Mouse (Mus musculus): ENCODE data around the gene Rictor. TPM values are rescaled to one million over a fixed set of nuclear protein-coding genes. Genes with fewer than 3 reads are reported as not detected.
"Not testable (repeated sequence)": the region's sequence is repeated elsewhere in the genome, so short reads cannot be mapped to it uniquely, and the experiment has no call there.

The Rictor gene
- polyA plus RNA-seq, 1 experiment from 2014 or later = 13.5 TPM

GRCm38 (mm10) chr15:6743723-6744122 lies 35.5 kb downstream of the Rictor start:
- no peak for ATAC-seq
- no peak overlapping the region for H3K4me2 ChIP-seq (replicated peaks; ENCODE audit: low read depth)
- no peaks in the 10 kb centered on the region for H3K9me3 ChIP-seq (ENCODE audit: control insufficient read depth)
- H3K27me3 ChIP-seq (replicated peaks; ENCODE audit: control insufficient read depth, insufficient read depth, low read length) = no peaks in the 10 kb centered on the region
- H3K9ac ChIP-seq (ENCODE audit: low read depth, low read length) = no peak overlapping the region
- H3K4me3 ChIP-seq (ENCODE audit: low read depth, low read length) = no peak overlapping the region
- peaks cover 27% of the 10 kb centered on the region for H3K36me3 ChIP-seq (ENCODE audit: control insufficient read depth, insufficient read depth)
- no peak for TF ChIP-seq CTCF (IDR thresholded peaks at IDR 0.05; ENCODE audit: low read depth)
- no peak overlapping the region for H3K27ac ChIP-seq (ENCODE audit: low read depth, low read length)
- 36% methylated on average over 8 of the region's 8 CpGs for WGBS
- no peaks in the 10 kb centered on the region for H3K4me1 ChIP-seq (replicated peaks; ENCODE audit: control insufficient read depth, insufficient read depth, low read length)

GRCm38 (mm10) chr15:6746301-6746983 lies 38.3 kb downstream of the Rictor start:
- peaks cover 17% of the 10 kb centered on the region; the same call in 1 of the 2 replicates for H3K36me3 ChIP-seq (ENCODE audit: control insufficient read depth, insufficient read depth)
- H3K4me3 ChIP-seq (ENCODE audit: low read depth, low read length); H3K4me1 ChIP-seq (replicated peaks; ENCODE audit: control insufficient read depth, insufficient read depth, low read length); H3K9ac ChIP-seq (ENCODE audit: low read depth, low read length); H3K9me3 ChIP-seq (ENCODE audit: control insufficient read depth); ATAC-seq; H3K27ac ChIP-seq (ENCODE audit: low read depth, low read length); H3K27me3 ChIP-seq (replicated peaks; ENCODE audit: control insufficient read depth, insufficient read depth, low read length); H3K4me2 ChIP-seq (replicated peaks; ENCODE audit: low read depth): not testable (repeated sequence)
- 80% methylated on average over 8 of the region's 8 CpGs for WGBS

- Histone ChIP-seq H3K9me3 (ENCODE audit: control insufficient read depth) (no peaks in the 10 kb centered on the region), H3K4me1 (replicated peaks; ENCODE audit: control insufficient read depth, insufficient read depth, low read length) (no peaks in the 10 kb centered on the region), H3K4me2 (replicated peaks; ENCODE audit: low read depth) (no peak overlapping the region), H3K27me3 (replicated peaks; ENCODE audit: control insufficient read depth, insufficient read depth, low read length) (no peaks in the 10 kb centered on the region), H3K36me3 (ENCODE audit: control insufficient read depth, insufficient read depth) (peaks cover 17% of the 10 kb centered on the region; the same call in 1 of the 2 replicates), H3K27ac (ENCODE audit: low read depth, low read length) (no peak overlapping the region), H3K4me3 (ENCODE audit: low read depth, low read length) (no peak overlapping the region), H3K9ac (ENCODE audit: low read depth, low read length) (no peak overlapping the region)
- no peak for ATAC-seq
- 89% methylated on average over 9 of the region's 9 CpGs for WGBS
- no peak for TF ChIP-seq CTCF (IDR thresholded peaks at IDR 0.05; ENCODE audit: low read depth)
These were observed 38.8 kb downstream of the Rictor start for GRCm38 (mm10) chr15:6747001-6747400.

- no peak for TF ChIP-seq CTCF (IDR thresholded peaks at IDR 0.05; ENCODE audit: low read depth)
- Histone ChIP-seq H3K36me3 (ENCODE audit: control insufficient read depth, insufficient read depth) (peaks cover 1% of the 10 kb centered on the region), H3K9me3 (ENCODE audit: control insufficient read depth) (no peaks in the 10 kb centered on the region), H3K27ac (ENCODE audit: low read depth, low read length) (no peak overlapping the region), H3K27me3 (replicated peaks; ENCODE audit: control insufficient read depth, insufficient read depth, low read length) (no peaks in the 10 kb centered on the region), H3K4me2 (replicated peaks; ENCODE audit: low read depth) (no peak overlapping the region), H3K4me3 (ENCODE audit: low read depth, low read length) (no peak overlapping the region), H3K4me1 (replicated peaks; ENCODE audit: control insufficient read depth, insufficient read depth, low read length) (no peaks in the 10 kb centered on the region), H3K9ac (ENCODE audit: low read depth, low read length) (no peak overlapping the region)
- ATAC-seq = no peak
- 88% methylated on average over 2 of the region's 2 CpGs for WGBS
These were observed 46.2 kb downstream of the Rictor start for GRCm38 (mm10) chr15:6754400-6754799.

GRCm38 (mm10) chr15:6772265-6772664 lies 64.1 kb downstream of the Rictor start:
- ATAC-seq = no peak
- TF ChIP-seq CTCF (IDR thresholded peaks at IDR 0.05; ENCODE audit: low read depth) = no peak
- no peak overlapping the region for H3K4me2 ChIP-seq (replicated peaks; ENCODE audit: low read depth)
- H3K27ac ChIP-seq (ENCODE audit: low read depth, low read length) = no peak overlapping the region
- no peaks in the 10 kb centered on the region for H3K27me3 ChIP-seq (replicated peaks; ENCODE audit: control insufficient read depth, insufficient read depth, low read length)
- no peak overlapping the region for H3K4me3 ChIP-seq (ENCODE audit: low read depth, low read length)
- H3K4me1 ChIP-seq (replicated peaks; ENCODE audit: control insufficient read depth, insufficient read depth, low read length) = no peaks in the 10 kb centered on the region
- H3K36me3 ChIP-seq (ENCODE audit: control insufficient read depth, insufficient read depth) = peaks cover 64% of the 10 kb centered on the region
- WGBS = 83% methylated on average over 3 of the region's 3 CpGs
- H3K9me3 ChIP-seq (ENCODE audit: control insufficient read depth) = no peaks in the 10 kb centered on the region
- no peak overlapping the region for H3K9ac ChIP-seq (ENCODE audit: low read depth, low read length)

- WGBS = 92% methylated on average over 10 of the region's 10 CpGs
- ATAC-seq = no peak
- H3K27ac ChIP-seq (ENCODE audit: low read depth, low read length) = no peak overlapping the region
- no peak overlapping the region for H3K4me2 ChIP-seq (replicated peaks; ENCODE audit: low read depth)
- H3K36me3 ChIP-seq (ENCODE audit: control insufficient read depth, insufficient read depth) = peaks cover 69% of the 10 kb centered on the region
- H3K4me3 ChIP-seq (ENCODE audit: low read depth, low read length) = no peak overlapping the region
- no peaks in the 10 kb centered on the region for H3K9me3 ChIP-seq (ENCODE audit: control insufficient read depth)
- no peak overlapping the region for H3K9ac ChIP-seq (ENCODE audit: low read depth, low read length)
- no peaks in the 10 kb centered on the region for H3K4me1 ChIP-seq (replicated peaks; ENCODE audit: control insufficient read depth, insufficient read depth, low read length)
- H3K27me3 ChIP-seq (replicated peaks; ENCODE audit: control insufficient read depth, insufficient read depth, low read length) = no peaks in the 10 kb centered on the region
- no peak for TF ChIP-seq CTCF (IDR thresholded peaks at IDR 0.05; ENCODE audit: low read depth)
These were observed 78.0 kb downstream of the Rictor start for GRCm38 (mm10) chr15:6786212-6786611.

Data from intestine, postnatal 0 days (tissue).